Mouse (Mus musculus): ENCODE results near the gene Vmn2r23.
A peak's percentile ranks its signal among the peaks of the same experiment; 100 is the strongest.
"Not testable (repeated sequence)": the region's sequence is repeated elsewhere in the genome, so short reads cannot be mapped to it uniquely, and the experiment has no call there.

The Vmn2r23 gene

DNA sequence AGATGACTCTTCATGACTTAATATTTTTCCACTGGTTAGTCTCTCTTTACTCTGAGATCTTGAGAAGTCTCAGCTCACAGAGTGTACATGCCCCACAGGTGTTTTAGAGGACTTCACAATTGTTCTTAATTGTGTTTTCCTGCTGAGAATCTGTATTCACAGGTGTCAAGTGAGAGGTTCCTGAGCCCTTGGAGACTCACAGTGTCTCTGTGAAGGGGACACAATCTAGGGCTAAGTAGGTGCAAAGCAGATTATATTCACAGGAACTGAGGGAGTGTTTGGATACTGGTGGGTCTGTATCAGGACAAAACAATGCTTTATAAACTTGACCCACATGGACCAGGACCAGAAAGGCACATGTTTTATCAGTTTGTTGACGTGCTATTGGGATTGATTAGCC lies at the start of gene Vmn2r23:
Gene Vmn2r23 (plus strand): TSS at position 301 of the 400 bp plus-strand sequence.
- Histone ChIP-seq H3K4me1 (replicated peaks; ENCODE audit: low read depth, low read length) (peaks cover 4% of the 10 kb centered on the region; the same call in 1 of the 2 replicates), H3K9me3 (ENCODE audit: low read length) (peaks cover 17% of the 10 kb centered on the region; the same call in 1 of the 2 replicates), H3K4me3 (replicated peaks; ENCODE audit: low read length) (no peak within 1 kb of the TSS), H3K36me3 (ENCODE audit: insufficient read depth, low read length) (no peaks in the 10 kb centered on the region), H3K27me3 (ENCODE audit: insufficient read depth, low read length) (no peaks in the 10 kb centered on the region)
- no peak for TF ChIP-seq POU5F1 (IDR thresholded peaks at IDR 0.05; ENCODE audit: borderline replicate concordance, low read length)
- TF ChIP-seq CTCF (conservative IDR thresholded peaks at IDR 0.05; ENCODE audit: low read length): no peak
- TF ChIP-seq NANOG (IDR thresholded peaks at IDR 0.05; ENCODE audit: borderline replicate concordance, low read length): no peak

DNA sequence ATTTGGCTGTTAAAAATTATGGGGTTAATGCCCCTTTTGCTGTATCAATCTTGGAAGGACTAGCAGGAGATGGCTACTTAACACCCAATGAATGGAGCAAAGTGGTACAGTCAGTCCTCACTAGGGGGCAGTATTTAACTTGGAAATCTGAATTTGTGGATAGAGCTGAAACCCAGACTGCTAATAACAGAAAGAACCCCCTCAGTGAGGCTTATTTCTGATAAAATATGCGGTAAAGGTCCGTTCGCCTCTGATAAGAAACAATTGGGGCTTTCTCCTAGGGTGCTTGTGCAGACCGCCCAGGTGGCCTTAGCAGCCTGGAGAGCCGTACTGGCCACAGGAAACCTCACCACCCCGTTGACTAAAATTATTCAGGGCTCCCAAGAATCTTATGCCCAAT lies 45.4 kb upstream of the Vmn2r23 start:
- Histone ChIP-seq H3K9me3 (ENCODE audit: low read length) (peaks cover 67% of the 10 kb centered on the region), H3K27me3 (ENCODE audit: insufficient read depth, low read length) (no peaks in the 10 kb centered on the region), H3K4me3 (replicated peaks; ENCODE audit: low read length) (no peak overlapping the region), H3K36me3 (ENCODE audit: insufficient read depth, low read length) (no peaks in the 10 kb centered on the region), H3K4me1 (replicated peaks; ENCODE audit: low read depth, low read length) (no peaks in the 10 kb centered on the region)
- TF ChIP-seq CTCF (conservative IDR thresholded peaks at IDR 0.05; ENCODE audit: low read length) (peak; percentile 22; the same call in 1 of the 2 replicates), NANOG (IDR thresholded peaks at IDR 0.05; ENCODE audit: borderline replicate concordance, low read length) (no peak)

DNA sequence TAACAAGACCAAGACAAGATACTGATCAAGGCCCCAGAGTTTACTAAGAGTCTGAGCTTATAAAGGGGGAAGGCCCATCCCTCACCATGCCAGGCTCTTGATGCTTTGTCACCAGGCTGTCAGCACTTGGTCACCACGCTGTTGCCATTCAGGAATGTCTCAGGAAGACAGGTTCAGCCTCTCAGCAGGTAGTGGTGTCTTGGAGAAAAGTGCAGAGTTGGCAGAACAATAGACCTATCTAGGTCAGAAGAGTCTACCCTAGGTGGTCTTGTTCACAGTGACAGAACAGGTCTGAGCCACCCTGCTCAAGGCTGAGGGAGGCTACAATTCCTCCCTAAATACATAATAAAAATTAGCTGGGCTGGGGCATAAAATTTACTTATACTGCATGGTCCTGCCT lies 5.8 kb upstream of the Vmn2r23 start:
- H3K36me3 ChIP-seq (ENCODE audit: insufficient read depth, low read length); H3K27me3 ChIP-seq (ENCODE audit: insufficient read depth, low read length): not testable (repeated sequence)
- peak; percentile 50; the same call in 1 of the 2 replicates for TF ChIP-seq NANOG (IDR thresholded peaks at IDR 0.05; ENCODE audit: borderline replicate concordance, low read length)

DNA sequence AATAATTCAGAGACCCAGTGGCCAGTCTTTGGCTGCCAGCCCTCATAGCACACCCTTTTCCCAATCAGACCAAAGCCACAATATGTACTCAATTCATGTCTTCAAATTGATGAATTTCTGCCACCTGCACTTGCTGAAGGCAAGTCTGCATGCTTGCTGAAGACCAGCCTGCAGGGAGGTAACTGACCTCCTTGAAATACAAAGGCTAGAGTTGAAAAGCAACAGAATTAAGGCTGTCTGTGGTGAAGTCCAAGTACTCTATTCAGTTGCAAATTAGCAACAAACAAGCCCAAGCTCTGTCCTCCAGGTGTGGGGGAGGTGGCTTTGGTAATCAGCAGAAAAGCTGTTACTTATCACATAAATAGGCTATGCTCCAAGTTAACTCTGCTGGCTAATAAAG lies 5.3 kb upstream of the Vmn2r23 start:
- H3K4me3 ChIP-seq (replicated peaks; ENCODE audit: low read length): no peak overlapping the region
- TF ChIP-seq POU5F1 (IDR thresholded peaks at IDR 0.05; ENCODE audit: borderline replicate concordance, low read length) (no peak; the same call in 1 of the 2 replicates), CTCF (conservative IDR thresholded peaks at IDR 0.05; ENCODE audit: low read length) (no peak), NANOG (IDR thresholded peaks at IDR 0.05; ENCODE audit: borderline replicate concordance, low read length) (no peak)
- peaks cover 10% of the 10 kb centered on the region for H3K4me1 ChIP-seq (replicated peaks; ENCODE audit: low read depth, low read length)
- 0 out of 2 replicates have a peak, but pooled peaks cover 3% of the 10 kb centered on the region for H3K36me3 ChIP-seq (ENCODE audit: insufficient read depth, low read length)
- H3K9me3 ChIP-seq (ENCODE audit: low read length): peaks cover 31% of the 10 kb centered on the region
- no peaks in the 10 kb centered on the region for H3K27me3 ChIP-seq (ENCODE audit: insufficient read depth, low read length)

More for the DNA sequence above, 5.8 kb upstream of the Vmn2r23 start:
- H3K4me1 ChIP-seq (replicated peaks; ENCODE audit: low read depth, low read length); H3K4me3 ChIP-seq (replicated peaks; ENCODE audit: low read length): not testable (repeated sequence)
- H3K9me3 ChIP-seq (ENCODE audit: low read length): peaks cover 31% of the 10 kb centered on the region

DNA sequence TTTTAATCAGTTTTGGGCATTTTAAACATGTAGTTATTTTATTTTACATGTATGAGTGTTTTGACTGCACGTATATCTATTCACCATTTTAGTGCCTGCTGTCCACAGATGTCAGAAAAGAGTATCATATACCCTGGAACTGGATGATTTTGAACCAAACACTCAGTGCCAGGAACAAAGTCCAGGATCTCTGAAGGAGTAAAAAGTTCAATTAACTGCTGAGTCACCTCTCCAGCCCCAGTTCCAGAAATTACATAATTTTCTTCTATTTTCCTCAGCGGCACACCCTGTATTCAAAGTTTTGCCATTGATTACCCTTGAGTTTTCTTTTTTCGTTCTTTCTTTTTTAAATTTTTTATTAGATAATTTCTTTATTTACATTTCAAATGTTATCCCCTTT lies 67.6 kb downstream of the Vmn2r23 start:
- no peak for TF ChIP-seq POU5F1 (IDR thresholded peaks at IDR 0.05; ENCODE audit: borderline replicate concordance, low read length)
- no peak for TF ChIP-seq NANOG (IDR thresholded peaks at IDR 0.05; ENCODE audit: borderline replicate concordance, low read length)
- TF ChIP-seq CTCF (conservative IDR thresholded peaks at IDR 0.05; ENCODE audit: low read length): no peak
- Histone ChIP-seq H3K9me3 (ENCODE audit: low read length) (no peaks in the 10 kb centered on the region), H3K27me3 (ENCODE audit: insufficient read depth, low read length) (no peaks in the 10 kb centered on the region), H3K4me3 (replicated peaks; ENCODE audit: low read length) (no peak overlapping the region), H3K36me3 (ENCODE audit: insufficient read depth, low read length) (no peaks in the 10 kb centered on the region), H3K4me1 (replicated peaks; ENCODE audit: low read depth, low read length) (no peaks in the 10 kb centered on the region)

DNA sequence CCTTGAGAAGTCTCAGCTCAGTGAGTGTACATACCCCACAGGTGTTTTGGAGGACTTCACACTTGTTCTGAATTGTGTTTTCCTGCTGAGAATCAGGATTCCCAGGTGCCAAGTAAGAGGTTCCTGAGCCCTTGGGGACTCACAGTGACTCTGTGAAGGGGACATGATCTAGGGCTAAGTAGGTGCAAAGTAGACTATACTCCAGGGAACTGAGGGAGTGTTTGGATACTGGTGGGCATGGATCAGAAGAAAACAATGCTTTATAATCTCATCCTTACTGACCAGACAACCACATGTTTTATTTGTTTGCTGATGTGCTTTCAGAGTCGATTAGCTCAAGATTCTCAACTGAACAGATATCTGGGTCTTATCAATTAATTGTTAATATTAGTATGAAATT lies 76.1 kb downstream of the Vmn2r23 start, which contains the start of gene Vmn2r24:
Gene Vmn2r24 (plus strand): TSS at position 301 of the 400 bp plus-strand sequence.
- Histone ChIP-seq H3K36me3 (ENCODE audit: insufficient read depth, low read length) (no peaks in the 10 kb centered on the region), H3K27me3 (ENCODE audit: insufficient read depth, low read length) (no peaks in the 10 kb centered on the region), H3K4me3 (replicated peaks; ENCODE audit: low read length) (no peak within 1 kb of the TSS), H3K9me3 (ENCODE audit: low read length) (no peaks in the 10 kb centered on the region), H3K4me1 (replicated peaks; ENCODE audit: low read depth, low read length) (no peaks in the 10 kb centered on the region)
- TF ChIP-seq POU5F1 (IDR thresholded peaks at IDR 0.05; ENCODE audit: borderline replicate concordance, low read length) (no peak), CTCF (conservative IDR thresholded peaks at IDR 0.05; ENCODE audit: low read length) (no peak)

DNA sequence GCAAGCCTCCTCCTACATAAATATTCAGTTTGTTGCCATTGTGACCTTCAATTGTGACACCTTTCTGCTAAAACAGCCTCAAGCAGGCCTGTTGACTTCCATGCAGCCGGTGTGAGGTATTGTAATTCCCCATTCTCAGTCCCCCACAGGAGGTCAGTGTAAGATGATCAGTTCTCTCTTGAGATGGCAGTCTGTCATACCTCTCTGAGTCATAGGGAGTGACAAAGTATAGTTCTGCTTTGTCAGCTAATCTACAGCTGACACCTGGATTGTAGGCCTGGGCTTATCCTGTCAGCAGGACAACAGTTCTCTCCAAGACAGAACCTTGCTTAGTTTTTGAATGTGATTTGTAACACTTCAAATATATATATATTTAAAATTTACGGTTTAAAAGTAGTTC lies 82.4 kb downstream of the Vmn2r23 start:
- no peak overlapping the region for H3K4me3 ChIP-seq (replicated peaks; ENCODE audit: low read length)
- TF ChIP-seq NANOG (IDR thresholded peaks at IDR 0.05; ENCODE audit: borderline replicate concordance, low read length) (no peak), CTCF (conservative IDR thresholded peaks at IDR 0.05; ENCODE audit: low read length) (no peak), POU5F1 (IDR thresholded peaks at IDR 0.05; ENCODE audit: borderline replicate concordance, low read length) (no peak)
- peaks cover 8% of the 10 kb centered on the region for H3K9me3 ChIP-seq (ENCODE audit: low read length)
- no peaks in the 10 kb centered on the region for H3K36me3 ChIP-seq (ENCODE audit: insufficient read depth, low read length)
- no peaks in the 10 kb centered on the region for H3K4me1 ChIP-seq (replicated peaks; ENCODE audit: low read depth, low read length)
- H3K27me3 ChIP-seq (ENCODE audit: insufficient read depth, low read length): no peaks in the 10 kb centered on the region

DNA sequence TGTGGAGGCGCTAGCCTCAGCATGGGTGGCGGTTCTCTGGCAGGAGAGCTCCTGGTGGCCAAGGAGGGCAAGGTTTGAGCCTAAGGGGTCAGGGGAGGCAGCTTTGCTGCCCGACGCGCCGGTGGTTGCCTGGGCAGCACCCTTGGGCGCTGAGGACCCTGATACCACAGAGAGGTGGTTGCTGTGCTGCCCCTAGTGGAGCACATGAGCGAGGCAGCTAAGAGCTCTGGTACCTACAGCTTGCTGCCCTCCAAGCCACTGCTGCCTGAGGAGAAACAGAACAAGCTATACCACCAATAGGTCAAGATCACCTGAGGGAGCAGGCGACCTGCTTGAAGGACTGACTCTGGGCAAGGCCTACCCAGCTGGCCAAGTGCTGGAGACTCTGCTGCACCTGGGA lies 91.3 kb downstream of the Vmn2r23 start:
- Histone ChIP-seq H3K9me3 (ENCODE audit: low read length) (no peaks in the 10 kb centered on the region), H3K4me3 (replicated peaks; ENCODE audit: low read length) (peak overlapping the region; percentile 62), H3K36me3 (ENCODE audit: insufficient read depth, low read length) (no peaks in the 10 kb centered on the region), H3K4me1 (replicated peaks; ENCODE audit: low read depth, low read length) (no peaks in the 10 kb centered on the region), H3K27me3 (ENCODE audit: insufficient read depth, low read length) (no peaks in the 10 kb centered on the region)
- TF ChIP-seq NANOG (IDR thresholded peaks at IDR 0.05; ENCODE audit: borderline replicate concordance, low read length) (no peak), CTCF (conservative IDR thresholded peaks at IDR 0.05; ENCODE audit: low read length) (peak; percentile 45)

Measured in E14TG2a.4 (cell line).